Mouse (Mus musculus) forelimb bud, embryonic 11.5 days (tissue): ENCODE data around the gene Gpr142.

ENCODE experiments used
- DNase-seq: peaks from one replicate; pipeline ENCODE4 v3.0.0-alpha.2; 2012; ENCODE audit warnings: low read depth, low spot score

The Gpr142 gene

GRCm38 (mm10) chr11:114798624-114799023 is at the start of gene Gpr142:
Gene Gpr142 (plus strand): TSS chr11:114798924.
- DNase-seq, result no peak

GRCm38 (mm10) chr11:114764820-114765818 is 33.6 kb upstream of the Gpr142 start, which contains the start of gene Kif19a:
Gene Kif19a (plus strand): TSS chr11:114765388.
- DNase-seq, result peak; percentile 54

GRCm38 (mm10) chr11:114769911-114770310 is 28.8 kb upstream of the Gpr142 start:
- DNase-seq, result no peak

DNA sequence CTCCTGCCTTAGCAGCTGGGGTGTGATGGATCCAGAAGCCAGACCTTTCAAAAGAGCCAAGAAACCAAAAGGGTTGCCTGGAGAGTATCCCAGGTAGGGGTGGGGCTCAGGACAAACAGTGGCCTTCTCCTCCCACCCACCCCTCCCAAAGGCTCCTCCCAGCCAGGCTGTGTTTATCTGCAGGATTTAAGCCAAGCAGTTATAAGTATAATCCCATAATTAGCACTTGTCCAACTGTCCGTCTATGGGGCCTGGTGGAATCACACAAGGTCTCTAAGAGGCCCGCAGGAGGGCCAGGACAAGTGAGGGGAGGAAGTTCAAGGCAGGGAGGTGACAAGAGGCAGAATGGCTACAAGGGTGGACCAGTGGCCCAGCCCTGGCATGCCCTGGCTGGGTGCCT is 26.8 kb upstream of the Gpr142 start:
- no peak for DNase-seq

- no peak for DNase-seq
Observed at GRCm38 (mm10) chr11:114780076-114780475, 18.6 kb upstream of the Gpr142 start.

DNA sequence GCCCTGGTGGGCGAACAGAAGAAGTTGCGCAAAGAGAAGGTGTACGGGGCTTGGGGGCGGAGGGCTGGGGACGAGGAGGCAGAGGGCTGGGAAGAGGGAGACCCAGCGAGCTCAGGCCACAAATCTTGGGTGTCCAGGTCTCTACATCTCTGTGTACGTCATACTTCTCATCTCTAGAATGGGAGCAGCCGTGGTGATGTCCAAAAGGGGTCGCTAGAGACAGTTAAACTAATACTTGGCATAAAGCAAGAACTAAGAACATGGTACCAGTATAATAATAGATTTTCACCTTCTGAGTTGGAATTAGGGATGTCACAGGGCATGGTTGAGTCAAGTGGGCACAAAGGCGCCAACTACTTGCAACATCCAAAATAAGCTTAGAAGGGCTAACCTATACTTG is 12.8 kb upstream of the Gpr142 start:
- DNase-seq, result no peak

DNA sequence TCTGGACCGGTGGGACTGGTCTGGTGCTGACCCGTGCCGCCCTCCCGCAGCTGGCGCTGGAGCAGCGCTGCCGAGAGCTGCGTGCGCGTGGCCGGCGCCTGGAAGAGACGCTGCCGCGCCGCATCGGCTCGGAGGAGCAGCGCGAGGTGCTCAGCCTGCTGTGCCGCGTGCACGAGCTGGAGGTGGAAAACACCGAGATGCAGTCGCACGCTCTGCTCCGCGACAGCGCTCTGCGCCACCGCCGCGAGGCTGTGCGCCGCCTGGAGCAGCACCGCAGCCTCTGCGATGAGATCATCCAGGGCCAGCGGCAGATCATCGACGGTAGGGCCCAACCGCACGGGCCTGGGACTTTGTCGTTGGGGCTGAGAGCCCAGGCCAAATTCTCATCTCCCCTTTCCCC is 12.4 kb upstream of the Gpr142 start:
- DNase-seq, result peak; percentile 47

- DNase-seq, result no peak
Observed at GRCm38 (mm10) chr11:114787611-114788010, 11.1 kb upstream of the Gpr142 start.

GRCm38 (mm10) chr11:114789061-114789714 is 9.5 kb upstream of the Gpr142 start:
- peak; percentile 76 for DNase-seq

GRCm38 (mm10) chr11:114789716-114790115 is 9.0 kb upstream of the Gpr142 start:
- DNase-seq, result no peak

DNA sequence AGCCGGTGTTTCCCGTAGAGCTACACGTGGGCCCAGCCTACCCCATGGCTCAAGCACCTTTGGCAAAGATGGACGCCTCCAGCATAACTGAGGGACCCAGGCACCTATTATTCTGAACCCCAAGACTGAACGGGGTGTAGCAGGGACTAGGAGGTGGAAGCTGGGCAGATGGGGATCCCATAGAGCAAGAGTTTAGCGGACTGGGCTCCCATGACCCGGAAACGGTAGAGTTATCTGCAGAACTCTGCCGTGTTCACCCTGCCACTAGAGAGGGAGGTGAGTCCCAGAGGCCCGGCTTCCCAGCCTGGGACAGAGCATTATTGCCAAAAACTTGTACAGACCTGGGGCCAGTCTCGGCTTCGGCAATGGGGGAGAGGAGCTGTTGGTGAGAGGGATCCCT is 8.6 kb upstream of the Gpr142 start:
- DNase-seq, result no peak

DNA sequence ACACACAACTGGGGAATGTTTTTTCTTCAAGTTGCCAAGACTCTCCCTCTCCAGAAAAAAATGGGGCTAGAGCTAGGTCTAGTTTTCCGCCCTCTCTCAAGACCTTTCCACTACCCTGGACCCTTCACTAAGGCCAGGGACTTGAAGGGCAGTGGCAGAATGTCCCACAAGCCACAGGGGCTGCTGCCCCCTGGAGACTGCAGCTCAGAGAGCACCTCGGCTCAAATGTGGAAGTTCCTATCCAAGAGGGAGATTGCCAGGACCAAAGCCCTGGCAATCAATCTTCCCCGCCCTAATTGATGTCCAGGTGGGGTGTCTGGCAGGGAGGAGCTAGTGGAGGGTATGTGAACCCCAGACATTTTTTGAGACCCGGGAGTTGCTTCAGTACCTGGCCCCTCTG is 7.9 kb upstream of the Gpr142 start:
- DNase-seq, result no peak

GRCm38 (mm10) chr11:114791351-114791889 is 7.3 kb upstream of the Gpr142 start:
- DNase-seq, result no peak

DNA sequence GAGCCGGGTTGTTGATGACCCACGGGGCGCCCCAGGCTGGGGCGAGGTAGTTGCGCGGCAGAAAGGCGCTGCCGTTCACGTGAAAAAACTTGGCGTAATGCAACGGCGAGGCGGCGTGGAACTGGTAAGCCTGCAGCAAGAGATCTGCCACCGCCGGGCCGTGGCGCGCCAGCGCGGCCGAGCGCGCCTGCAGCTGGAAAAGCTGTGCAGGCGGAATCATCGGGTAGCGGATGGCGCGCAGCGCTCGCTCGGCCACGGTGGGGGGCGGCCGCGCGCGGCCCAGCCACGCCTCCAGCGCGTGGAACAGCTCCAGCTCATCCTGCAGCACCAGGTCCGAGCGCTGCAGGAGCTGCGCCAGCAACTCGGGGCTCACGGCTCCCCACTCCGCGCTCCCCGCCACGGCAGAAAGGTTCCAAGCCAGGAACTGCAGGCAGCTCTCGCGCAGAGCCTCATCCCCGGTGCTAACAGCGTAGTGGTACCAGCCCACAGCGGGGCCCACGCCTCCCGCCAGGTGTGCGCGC is 6.8 kb upstream of the Gpr142 start:
- DNase-seq, result peak; percentile 28

GRCm38 (mm10) chr11:114792931-114793494 is 5.7 kb upstream of the Gpr142 start:
- no peak for DNase-seq

- no peak for DNase-seq
Observed at GRCm38 (mm10) chr11:114793868-114794545, 4.7 kb upstream of the Gpr142 start.

- DNase-seq, result no peak
Observed at GRCm38 (mm10) chr11:114794691-114795090, 4.0 kb upstream of the Gpr142 start.

GRCm38 (mm10) chr11:114795231-114795746 is 3.4 kb upstream of the Gpr142 start:
- peak; percentile 43 for DNase-seq

- DNase-seq, result no peak
Observed at GRCm38 (mm10) chr11:114795848-114796322, 2.8 kb upstream of the Gpr142 start, which contains the start of gene Btbd17. Gene Btbd17 (minus strand): TSS chr11:114795945.

DNA sequence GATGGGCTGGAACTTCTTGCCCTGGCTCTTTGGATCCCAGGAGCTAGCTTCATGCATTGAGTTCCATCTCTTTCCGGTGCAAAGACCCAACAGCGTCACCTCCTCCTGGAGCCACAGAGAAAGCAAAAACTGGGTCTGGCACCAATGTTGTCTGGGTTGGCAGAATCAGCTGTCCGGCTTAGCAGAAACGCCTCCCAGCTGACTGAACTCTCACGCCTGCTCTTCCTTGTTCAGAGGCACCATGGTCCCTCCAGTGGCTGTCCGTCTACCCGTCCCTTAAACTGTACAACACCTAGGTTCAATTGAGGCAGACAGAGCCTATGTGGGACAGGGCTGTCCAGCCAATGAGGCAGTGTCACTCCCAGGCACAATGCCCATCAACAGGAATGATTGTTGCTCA is 1.5 kb upstream of the Gpr142 start:
- DNase-seq, result no peak

- no peak for DNase-seq
Observed at GRCm38 (mm10) chr11:114797981-114798380, 743 bp upstream of the Gpr142 start.
